Mouse (Mus musculus) lung, postnatal 0 days (tissue): Measurements from ENCODE around the gene Idi1.

Experiments used
- CTCF ChIP-seq: IDR thresholded peaks from 2 replicates; pipeline ENCODE4 v1.5.1; 2016; ENCODE audit warnings: antibody characterized with exemption, mild to moderate bottlenecking
- EP300 ChIP-seq: IDR thresholded peaks from 2 replicates; pipeline ENCODE4 v1.6.1; 2016; ENCODE audit warnings: antibody characterized with exemption, mild to moderate bottlenecking, control low read depth

DNA sequence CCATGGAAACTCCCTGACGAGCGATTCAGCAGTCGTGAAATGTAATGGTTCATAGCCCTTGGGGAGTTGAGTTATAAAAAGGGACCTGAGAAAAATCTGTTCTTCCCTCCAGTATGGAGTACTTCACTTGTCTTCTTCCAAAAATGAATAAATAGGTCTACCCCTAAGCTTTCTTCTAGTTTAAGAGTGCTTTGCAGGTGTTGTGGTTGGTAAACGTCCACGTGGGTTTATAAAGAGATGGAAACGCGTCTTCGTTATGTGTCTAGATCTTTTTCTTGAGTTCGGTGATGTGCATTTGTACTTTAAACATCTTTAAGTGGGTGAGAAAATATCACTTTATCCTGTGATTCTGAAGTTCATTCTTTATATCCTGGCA is 872 bp downstream of the Idi1 start:
- TF ChIP-seq CTCF, result no peak
- no peak for TF ChIP-seq EP300
